Mouse (Mus musculus): Measurements from ENCODE around the gene Slc5a5. TPM values are rescaled to one million over a fixed set of nuclear protein-coding genes. Genes with fewer than 3 reads are reported as not detected.
"Not testable (repeated sequence)": the region's sequence is repeated elsewhere in the genome, so short reads cannot be mapped to it uniquely, and the experiment has no call there.

Gene Slc5a5
- polyA plus RNA-seq, 1 experiment: 2.3 TPM

DNA sequence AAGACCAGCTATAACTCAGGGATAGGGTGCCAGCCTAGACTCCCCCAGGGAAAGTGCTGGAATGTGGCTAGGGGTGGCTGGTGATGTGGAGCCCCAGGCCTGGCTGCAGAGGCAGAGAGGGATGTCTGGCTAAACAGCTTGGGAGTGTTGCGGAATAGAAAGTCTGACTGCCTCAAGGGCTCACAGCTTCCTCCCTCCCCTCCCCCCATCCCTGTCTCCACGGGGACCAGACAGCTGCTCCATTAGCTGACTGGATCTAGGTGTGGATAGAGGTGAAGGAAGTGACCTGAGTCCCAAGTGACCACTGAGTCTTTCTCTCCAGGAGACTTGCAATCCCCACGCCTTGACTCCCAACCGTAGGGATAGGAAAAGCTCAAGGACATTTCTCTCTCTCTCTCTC is 10.6 kb upstream of the Slc5a5 start:
- DNase-seq (ENCODE audit: low spot score): no peak

- no peak for DNase-seq (ENCODE audit: low spot score)
These were observed 9.7 kb upstream of the Slc5a5 start for GRCm38 (mm10) chr8:70902211-70902610.

DNA sequence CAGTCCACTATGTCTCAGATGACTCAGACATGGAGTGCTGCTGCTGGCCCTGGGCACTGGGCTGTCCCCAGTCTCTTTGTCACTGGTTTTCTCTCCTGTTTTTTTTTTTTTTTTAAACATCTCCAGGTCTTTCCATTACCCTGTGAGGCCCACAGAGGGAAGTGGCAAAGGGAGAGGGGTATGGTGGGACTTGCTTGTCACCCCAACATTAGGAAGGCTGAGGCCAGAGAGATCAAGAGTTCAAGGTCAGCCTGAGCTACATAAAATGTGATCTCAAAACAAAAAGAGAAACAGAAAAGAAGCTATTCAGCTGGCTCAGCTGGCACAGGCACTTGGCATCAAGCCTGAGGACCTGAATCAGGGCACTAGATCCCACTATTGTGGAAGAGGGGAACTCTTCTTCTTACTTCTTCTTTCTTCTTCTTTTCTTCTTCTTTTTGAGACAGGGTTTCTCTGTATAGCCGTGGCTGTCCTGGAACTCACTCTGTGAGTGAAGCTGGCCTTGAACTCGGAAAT is 8.4 kb upstream of the Slc5a5 start:
- DNase-seq (ENCODE audit: low spot score): no peak

- no peak for DNase-seq (ENCODE audit: low spot score)
These were observed 6.7 kb upstream of the Slc5a5 start for GRCm38 (mm10) chr8:70899226-70899625.

GRCm38 (mm10) chr8:70898661-70899198 is 6.2 kb upstream of the Slc5a5 start:
- no peak for DNase-seq (ENCODE audit: low spot score)

DNA sequence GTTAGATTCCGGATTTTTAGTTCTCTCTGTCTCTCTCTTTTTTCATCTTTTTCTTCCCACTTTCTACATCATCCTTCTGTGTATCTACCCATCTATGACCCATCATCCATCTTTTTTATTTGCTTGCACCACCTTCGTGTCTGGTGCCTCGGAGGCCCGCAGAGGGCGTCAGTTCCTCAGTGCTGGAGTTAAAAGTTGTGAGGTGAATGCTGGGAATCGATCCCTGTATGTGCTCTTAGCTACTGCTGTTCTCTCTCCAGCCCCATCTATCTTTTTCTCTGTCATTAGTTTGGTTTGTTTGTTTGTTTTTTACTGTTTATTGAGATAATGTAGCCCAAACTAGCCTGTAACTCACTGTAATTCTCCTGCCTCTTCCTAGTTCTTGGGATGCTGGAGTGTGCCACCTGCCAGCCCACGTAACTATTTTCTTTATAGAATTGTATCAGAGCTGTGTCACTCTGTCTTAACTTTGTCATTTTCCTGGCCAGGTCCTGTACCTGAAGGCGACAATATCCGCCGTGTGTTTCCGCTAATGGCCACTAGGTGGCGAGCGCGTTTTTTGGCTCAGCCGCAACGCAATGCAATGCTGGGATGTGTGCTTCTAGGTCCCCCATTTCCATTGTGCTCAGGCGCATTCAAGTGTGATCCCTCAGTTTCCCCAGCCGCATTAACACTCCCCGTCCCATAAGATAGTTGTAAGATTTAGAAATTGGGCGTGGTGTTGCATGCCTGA is 5.3 kb upstream of the Slc5a5 start:
- DNase-seq (ENCODE audit: low spot score): peak; percentile 81

- peak; percentile 84 for DNase-seq (ENCODE audit: low spot score)
These were observed 4.6 kb upstream of the Slc5a5 start, which contains the start of gene Rpl18a for GRCm38 (mm10) chr8:70897021-70897680. Gene Rpl18a, minus strand, starts transcription at chr8:70897412.

DNA sequence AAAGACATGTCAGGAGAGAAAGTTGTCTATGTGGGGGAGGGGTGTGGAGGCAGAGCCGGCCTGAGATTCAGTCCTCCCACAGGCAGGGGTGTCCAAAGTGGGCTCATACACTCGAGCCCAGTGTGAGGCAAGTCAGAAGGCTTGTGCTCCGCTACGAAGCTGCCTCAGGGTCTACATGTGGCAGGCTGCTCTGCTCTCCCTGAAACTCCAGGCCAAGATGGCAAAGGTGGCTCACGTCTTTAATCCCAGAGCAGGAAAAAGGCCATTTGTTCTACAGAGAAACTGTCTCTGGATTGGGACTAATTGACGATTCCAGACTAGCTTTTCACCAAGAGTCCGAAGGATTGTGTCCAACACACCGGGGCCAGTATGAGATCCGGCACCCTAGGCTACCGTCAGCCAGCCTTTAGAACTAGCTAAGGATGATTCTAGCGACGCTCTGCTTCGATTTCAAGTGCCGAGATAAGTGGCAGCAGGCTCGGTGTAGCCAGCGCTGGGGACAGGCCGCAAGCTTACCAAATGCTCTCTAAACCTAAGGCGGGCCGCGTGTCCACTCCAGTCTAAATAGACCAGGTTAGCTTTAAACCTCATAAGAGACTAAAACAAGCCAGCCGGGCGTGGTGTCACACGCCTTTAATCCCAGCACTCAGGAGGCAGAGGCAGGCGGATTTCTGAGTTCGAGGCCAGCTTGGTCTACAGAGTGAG is 3.9 kb upstream of the Slc5a5 start:
- no peak for DNase-seq (ENCODE audit: low spot score)

- not testable (repeated sequence) for DNase-seq (ENCODE audit: low spot score)
These were observed 3.2 kb upstream of the Slc5a5 start for GRCm38 (mm10) chr8:70895571-70896259.

- no peak for DNase-seq (ENCODE audit: low spot score)
These were observed 2.4 kb upstream of the Slc5a5 start for GRCm38 (mm10) chr8:70894771-70895545.

GRCm38 (mm10) chr8:70894385-70894720 is 1.8 kb upstream of the Slc5a5 start:
- DNase-seq (ENCODE audit: low spot score): no peak

- no peak for DNase-seq (ENCODE audit: low spot score)
These were observed 1.3 kb upstream of the Slc5a5 start for GRCm38 (mm10) chr8:70893656-70894384.

DNA sequence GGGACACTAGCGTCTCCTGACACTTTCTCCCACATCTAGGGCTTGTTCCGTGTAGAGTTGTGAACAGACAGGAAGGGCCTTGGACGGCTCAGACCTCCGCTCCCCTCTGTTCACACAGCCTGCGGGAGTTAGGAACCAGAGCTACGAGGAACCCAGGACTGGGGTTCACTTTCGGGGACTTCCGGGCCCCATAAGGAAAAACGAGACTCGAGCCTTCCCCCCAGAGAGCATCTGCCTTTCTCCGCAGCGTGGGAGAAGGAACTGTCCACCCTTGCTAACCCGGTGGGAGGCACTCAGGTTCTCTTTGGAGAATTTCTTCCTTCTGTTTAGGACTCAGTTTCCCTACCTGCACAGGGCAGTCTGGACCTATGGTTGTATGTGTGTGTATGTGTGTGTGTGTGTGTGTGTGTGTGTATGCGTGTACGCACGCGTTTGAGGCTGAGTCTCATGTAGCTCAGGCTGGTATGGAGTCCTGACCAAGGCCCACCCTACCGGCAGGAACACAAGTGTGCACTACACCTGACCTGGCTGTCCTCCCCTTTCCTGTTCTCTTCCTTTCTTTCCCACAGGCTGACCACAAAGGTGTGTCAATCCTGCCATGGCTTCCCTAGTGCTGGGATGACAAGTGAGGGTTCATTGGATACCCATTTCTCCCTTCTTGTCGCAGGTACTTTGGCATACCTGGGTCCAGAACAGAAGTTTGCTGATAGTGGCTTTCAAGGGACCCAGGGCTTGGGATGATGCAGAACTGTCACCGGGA is 519 bp upstream of the Slc5a5 start:
- no peak for DNase-seq (ENCODE audit: low spot score)

DNA sequence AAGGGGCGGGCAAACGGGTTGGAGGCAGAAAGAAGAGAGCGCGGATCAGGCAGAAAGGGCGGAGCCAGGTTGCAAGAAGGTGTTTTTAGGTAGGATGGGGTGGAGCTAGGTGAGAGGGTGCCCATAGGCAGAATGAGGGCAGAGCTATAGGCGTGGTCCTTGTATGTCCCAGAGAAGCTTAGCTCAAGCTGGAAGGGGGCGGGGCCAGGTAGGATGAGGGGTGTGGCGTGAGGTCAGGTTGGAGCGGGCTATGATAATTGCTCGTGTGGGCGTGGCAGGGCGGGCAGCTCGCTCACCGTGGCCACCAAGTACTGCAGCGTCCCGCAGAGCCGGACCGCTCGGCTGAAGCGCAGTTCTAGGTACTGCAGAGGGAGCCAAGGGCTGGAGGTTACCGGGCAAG is 1.2 kb downstream of the Slc5a5 start:
- DNase-seq (ENCODE audit: low spot score): no peak

- no peak for DNase-seq (ENCODE audit: low spot score)
These were observed 1.9 kb downstream of the Slc5a5 start for GRCm38 (mm10) chr8:70890656-70891055.

- DNase-seq (ENCODE audit: low spot score): no peak
These were observed 4.9 kb downstream of the Slc5a5 start for GRCm38 (mm10) chr8:70887669-70888068.

- DNase-seq (ENCODE audit: low spot score): no peak
These were observed 6.9 kb downstream of the Slc5a5 start for GRCm38 (mm10) chr8:70885612-70886011.

DNA sequence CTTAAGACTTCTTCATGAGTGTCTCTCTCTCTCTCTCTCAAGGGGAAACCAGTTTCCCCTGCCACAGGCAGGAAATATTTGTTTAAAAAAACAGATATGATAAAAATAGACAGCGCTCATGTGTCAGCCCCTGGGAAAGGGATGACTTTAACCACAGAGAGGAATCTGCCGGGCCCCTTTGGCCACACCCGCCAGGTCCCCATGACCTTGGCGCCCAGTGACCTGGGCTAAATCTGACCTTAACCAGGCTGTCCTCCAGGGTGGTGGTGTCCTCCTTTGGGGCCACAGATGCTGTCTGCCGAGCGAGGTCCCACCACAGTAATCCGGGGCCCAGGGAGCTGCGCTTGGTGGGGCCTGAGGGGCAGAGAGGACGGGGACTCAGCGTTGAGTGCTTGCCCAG is 7.9 kb downstream of the Slc5a5 start:
- no peak for DNase-seq (ENCODE audit: low spot score)

DNA sequence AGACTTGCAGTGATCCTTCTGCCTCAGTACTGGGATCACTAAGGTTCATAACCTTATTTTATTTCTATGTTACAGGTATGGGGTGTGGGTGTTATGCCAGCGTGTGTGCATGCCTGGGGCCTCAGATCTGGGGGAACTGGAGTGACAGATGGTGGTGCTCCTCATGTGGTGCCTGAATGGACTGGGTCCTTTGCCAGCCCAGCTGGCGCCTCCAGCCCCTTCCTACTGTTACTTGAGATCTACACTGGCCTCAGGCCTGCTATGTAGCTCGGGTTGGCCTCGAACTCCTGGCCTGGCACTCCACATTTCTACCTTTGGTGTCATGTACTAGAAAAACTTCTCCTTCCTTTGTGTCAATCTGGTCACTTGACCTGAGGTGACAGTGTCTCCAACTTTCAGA is 8.4 kb downstream of the Slc5a5 start:
- DNase-seq (ENCODE audit: low spot score): no peak

DNA sequence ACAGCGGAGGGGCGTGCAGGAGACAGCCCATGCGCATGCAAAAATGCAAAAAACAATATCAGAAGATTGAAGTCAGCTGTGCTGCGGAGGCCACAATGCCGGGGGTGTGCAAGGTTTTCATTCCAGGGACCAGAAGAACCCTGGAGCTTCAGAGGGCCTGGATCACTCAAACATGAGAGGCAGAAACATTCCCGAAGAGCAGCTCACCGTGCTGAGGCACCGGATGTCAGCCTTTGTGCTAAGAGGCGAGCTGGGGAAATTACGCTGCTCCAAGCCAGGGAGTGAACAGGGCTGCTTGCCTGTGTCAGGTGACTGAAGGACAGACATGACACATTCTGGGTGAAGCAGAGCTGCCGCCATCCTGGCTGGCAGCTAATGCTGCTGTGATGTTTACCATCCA is 12.0 kb downstream of the Slc5a5 start:
- no peak for DNase-seq (ENCODE audit: low spot score)
